Mouse (Mus musculus): ENCODE measurements around the gene Gm20708.

- no peak for TF ChIP-seq POLR2A (IDR thresholded peaks at IDR 0.05; ENCODE audit: insufficient read length, low read depth)
- TF ChIP-seq POLR2AphosphoS2 (IDR thresholded peaks at IDR 0.05; ENCODE audit: insufficient read length, low read depth): no peak
- no peak for TF ChIP-seq CEBPB (IDR thresholded peaks at IDR 0.05; ENCODE audit: insufficient read depth, poor library complexity, severe bottlenecking)
- TF ChIP-seq TCF3 (IDR thresholded peaks at IDR 0.05; ENCODE audit: insufficient read length, low read depth): no peak
- TF ChIP-seq E2F4 (IDR thresholded peaks at IDR 0.05; ENCODE audit: insufficient read depth): no peak
- no peak for TF ChIP-seq REST (IDR thresholded peaks at IDR 0.05; ENCODE audit: insufficient read depth, insufficient read length)
- no peak for TF ChIP-seq TCF12 (IDR thresholded peaks at IDR 0.05; ENCODE audit: insufficient read depth, poor library complexity, severe bottlenecking)
- TF ChIP-seq MYOD1 (IDR thresholded peaks at IDR 0.05; ENCODE audit: control insufficient read depth in 1 of 3, insufficient read length in 2 of 3, low read depth in 2 of 3): no peak
- no peak for TF ChIP-seq USF1 (IDR thresholded peaks at IDR 0.05; ENCODE audit: low read depth)
- no peak for TF ChIP-seq MAX (IDR thresholded peaks at IDR 0.05; ENCODE audit: low read depth)
These were observed 2.7 kb upstream of the Gm20708 start for GRCm38 (mm10) chr11:117806781-117807180.
